Mouse (Mus musculus): ENCODE measurements around the gene C130074G19Rik.

The C130074G19Rik gene

GRCm38 (mm10) chr1:184844326-184845066 lies 38.5 kb downstream of the C130074G19Rik start:
- ATAC-seq (ENCODE audit: low TSS enrichment) = no peak

- ATAC-seq (ENCODE audit: low TSS enrichment) = no peak
These were observed 45.4 kb downstream of the C130074G19Rik start for GRCm38 (mm10) chr1:184837649-184838048.

GRCm38 (mm10) chr1:184836350-184836749 lies 46.7 kb downstream of the C130074G19Rik start:
- no peak for ATAC-seq (ENCODE audit: low TSS enrichment)

- no peak for ATAC-seq (ENCODE audit: low TSS enrichment)
These were observed 49.5 kb downstream of the C130074G19Rik start for GRCm38 (mm10) chr1:184833499-184833898.

GRCm38 (mm10) chr1:184832211-184832610 lies 50.8 kb downstream of the C130074G19Rik start:
- no peak for ATAC-seq (ENCODE audit: low TSS enrichment)

- no peak for ATAC-seq (ENCODE audit: low TSS enrichment)
These were observed 53.1 kb downstream of the C130074G19Rik start for GRCm38 (mm10) chr1:184829897-184830296.

- peak; percentile 36 for ATAC-seq (ENCODE audit: low TSS enrichment)
These were observed 55.8 kb downstream of the C130074G19Rik start for GRCm38 (mm10) chr1:184827175-184827701.

GRCm38 (mm10) chr1:184825093-184825492 lies 57.9 kb downstream of the C130074G19Rik start:
- 0 out of 2 replicates have a peak, but pooled peaks have one; percentile 19 for ATAC-seq (ENCODE audit: low TSS enrichment)

GRCm38 (mm10) chr1:184824439-184824851 lies 58.6 kb downstream of the C130074G19Rik start:
- peak; percentile 68 for ATAC-seq (ENCODE audit: low TSS enrichment)

GRCm38 (mm10) chr1:184822678-184823077 lies 60.3 kb downstream of the C130074G19Rik start:
- ATAC-seq (ENCODE audit: low TSS enrichment) = peak; percentile 31; the same call in 1 of the 2 replicates

Data from frontal cortex, adult (tissue).